Mouse (Mus musculus) cortical plate, adult 2 months (tissue): ENCODE results near the gene Sobp.

Source experiments
- CTCF ChIP-seq: fragments of 200-500 bp; IDR thresholded peaks from 2 replicates; pipeline ENCODE4 v1.5.1; 2011; ENCODE audit warnings: mild to moderate bottlenecking, control low read depth, low read length; ENCODE audit not compliant: insufficient read depth; ENCODE audit errors: extremely low read depth
- POLR2A ChIP-seq: fragments of 200-500 bp; IDR thresholded peaks from 2 replicates; pipeline ENCODE4 v1.6.1; 2011; ENCODE audit warnings: mild to moderate bottlenecking, low read length, control low read depth; ENCODE audit not compliant: insufficient read depth; ENCODE audit errors: extremely low read depth

GRCm38 (mm10) chr10:42999324-42999723 lies 175.0 kb downstream of the Sobp start:
- TF ChIP-seq CTCF (no peak), POLR2A (no peak; the same call in 1 of the 2 replicates)
